Mouse (Mus musculus) myocyte (in vitro differentiated cells): Measurements from ENCODE around the gene Olfr523.

Experiments
- CEBPB ChIP-seq: IDR thresholded peaks from 2 replicates; pipeline ENCODE4 v1.6.1; 2011; ENCODE audit warnings: mild to moderate bottlenecking, moderate library complexity; ENCODE audit not compliant: poor library complexity, insufficient read depth, severe bottlenecking
- E2F4 ChIP-seq: IDR thresholded peaks from one replicate; pipeline ENCODE4 v1.6.1; 2011; ENCODE audit warnings: mild to moderate bottlenecking, control low read depth, moderate library complexity; ENCODE audit not compliant: insufficient read depth
- MAX ChIP-seq: IDR thresholded peaks from one replicate; pipeline ENCODE4 v1.6.1; 2011; ENCODE audit warnings: low read depth, mild to moderate bottlenecking, control low read depth
- MYOD1 ChIP-seq, 3 experiments: IDR thresholded peaks; one replicate each; pipeline ENCODE4 v1.6.1; 2011; ENCODE audit warnings: control low read depth in 2 of 3, low read depth in 2 of 3, mild to moderate bottlenecking in 2 of 3, moderate library complexity in 1 of 3; ENCODE audit not compliant: insufficient read length in 2 of 3, control insufficient read depth in 1 of 3
- MYOG ChIP-seq, 3 experiments: IDR thresholded peaks; one replicate each; pipeline ENCODE4 v1.6.1; 2011; ENCODE audit warnings: control low read depth in 2 of 3, low read depth in 2 of 3, mild to moderate bottlenecking in 2 of 3; ENCODE audit not compliant: insufficient read length in 2 of 3, control insufficient read depth in 1 of 3, insufficient read depth in 1 of 3
- POLR2A ChIP-seq: IDR thresholded peaks from one replicate; pipeline ENCODE4 v1.6.1; 2011; ENCODE audit warnings: low read depth, mild to moderate bottlenecking, control low read depth, moderate library complexity; ENCODE audit not compliant: insufficient read length
- POLR2AphosphoS2 ChIP-seq: IDR thresholded peaks from one replicate; pipeline ENCODE4 v1.6.1; 2011; ENCODE audit warnings: low read depth, control low read depth; ENCODE audit not compliant: insufficient read length
- REST ChIP-seq: IDR thresholded peaks from one replicate; pipeline ENCODE4 v1.6.1; 2011; ENCODE audit warnings: mild to moderate bottlenecking, control low read depth, moderate library complexity; ENCODE audit not compliant: insufficient read depth, insufficient read length
- SRF ChIP-seq: IDR thresholded peaks from one replicate; pipeline ENCODE4 v1.6.1; 2011; ENCODE audit warnings: low read depth; ENCODE audit not compliant: control insufficient read depth, insufficient read length
- TCF12 ChIP-seq: IDR thresholded peaks from one replicate; pipeline ENCODE4 v1.6.1; 2011; ENCODE audit warnings: mild to moderate bottlenecking, control low read depth; ENCODE audit not compliant: poor library complexity, insufficient read depth, severe bottlenecking
- TCF3 ChIP-seq: IDR thresholded peaks from one replicate; pipeline ENCODE4 v1.6.1; 2011; ENCODE audit warnings: low read depth, control low read depth; ENCODE audit not compliant: insufficient read length
- USF1 ChIP-seq: IDR thresholded peaks from one replicate; pipeline ENCODE4 v1.6.1; 2011; ENCODE audit warnings: low read depth, mild to moderate bottlenecking, control low read depth, moderate library complexity

DNA sequence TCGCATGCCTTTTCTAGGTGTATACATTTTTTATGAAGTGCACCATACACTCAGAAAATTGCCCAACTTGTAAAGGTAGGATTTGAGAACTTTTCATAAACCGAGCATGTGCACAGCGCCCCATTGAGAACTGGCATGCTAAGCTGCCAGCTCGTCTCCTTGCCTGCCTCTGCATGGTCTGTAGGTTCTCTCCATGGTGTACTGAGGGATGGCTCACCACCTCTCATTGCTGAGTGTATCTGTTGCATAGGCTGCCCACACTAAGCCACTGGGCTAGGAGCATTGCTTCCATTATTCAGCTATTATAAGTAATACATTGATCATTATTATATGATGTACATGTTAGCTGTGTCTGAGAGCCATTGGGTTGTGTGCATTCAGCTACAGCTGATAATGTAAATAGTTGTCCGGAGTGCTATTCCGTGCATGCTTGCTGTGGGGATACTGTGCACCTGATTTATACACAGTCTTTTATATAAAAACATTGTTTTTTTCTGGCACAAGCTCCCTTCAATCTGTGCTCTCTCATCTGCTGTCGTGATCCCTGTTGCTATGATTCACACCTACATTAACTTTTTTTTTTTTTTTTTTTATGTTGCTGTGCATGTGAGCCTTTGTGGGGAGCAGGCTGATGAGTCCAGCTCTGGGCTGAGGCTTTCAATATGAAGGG is 14.8 kb downstream of the Olfr523 start:
- TF ChIP-seq TCF12 = no peak
- TF ChIP-seq MAX = no peak
- no peak for TF ChIP-seq MYOG (IDR thresholded peaks at IDR 0.05; ENCODE audit: control insufficient read depth in 1 of 3, insufficient read depth in 1 of 3, insufficient read length in 2 of 3, low read depth in 2 of 3)
- TF ChIP-seq POLR2A = no peak
- TF ChIP-seq USF1 = no peak
- TF ChIP-seq SRF = no peak
- no peak for TF ChIP-seq POLR2AphosphoS2
- TF ChIP-seq CEBPB = no peak
- no peak for TF ChIP-seq MYOD1 (IDR thresholded peaks at IDR 0.05; ENCODE audit: control insufficient read depth in 1 of 3, insufficient read length in 2 of 3, low read depth in 2 of 3)
- TF ChIP-seq REST = no peak
- no peak for TF ChIP-seq E2F4
- TF ChIP-seq TCF3 = no peak
